Mouse (Mus musculus): ENCODE measurements around the gene Slc25a21. TPM values are rescaled to one million over a fixed set of nuclear protein-coding genes. Genes with fewer than 3 reads are reported as not detected.
"Not testable (repeated sequence)": the region's sequence is repeated elsewhere in the genome, so short reads cannot be mapped to it uniquely, and the experiment has no call there.

Gene Slc25a21
- polyA plus RNA-seq, 1 experiment, result 0.62 TPM

DNA sequence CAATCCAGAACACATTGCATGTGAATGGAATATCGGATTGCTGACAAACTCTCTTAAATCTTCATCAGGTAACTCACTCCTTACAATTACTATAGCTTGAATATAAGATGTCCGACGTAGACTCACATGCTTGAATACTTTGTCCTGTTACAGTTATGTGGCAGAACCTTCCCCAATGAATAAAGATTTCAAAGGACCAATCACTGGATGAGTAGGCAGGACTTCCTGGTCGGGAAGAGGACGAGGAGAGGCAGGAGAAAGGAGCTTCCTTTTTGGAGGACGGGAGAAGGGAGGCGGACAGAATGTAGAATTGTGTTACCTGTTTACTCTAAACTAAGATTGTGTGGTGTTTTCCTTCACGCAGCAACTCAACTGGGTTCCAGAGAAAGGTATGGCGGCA is 29.1 kb upstream of the Slc25a21 start:
- no peaks in the 10 kb centered on the region for H3K27me3 ChIP-seq (ENCODE audit: control insufficient read depth, insufficient read depth, low read length)
- TF ChIP-seq POLR2A (IDR thresholded peaks at IDR 0.05; ENCODE audit: borderline replicate concordance, insufficient read depth, low read length), result no peak
- TF ChIP-seq CTCF (IDR thresholded peaks at IDR 0.05; ENCODE audit: borderline replicate concordance, insufficient read depth, low read depth, low read length), result no peak
- DNase-seq, result no peak
- 87% methylated on average over 9 of the region's 9 CpGs for WGBS
- no peaks in the 10 kb centered on the region for H3K4me1 ChIP-seq (ENCODE audit: control insufficient read depth, insufficient read depth, low read length)
- no peak overlapping the region for H3K27ac ChIP-seq (ENCODE audit: insufficient read depth, low read length)
- no peak overlapping the region for H3K4me3 ChIP-seq (replicated peaks; ENCODE audit: insufficient read depth, low read depth, low read length)

DNA sequence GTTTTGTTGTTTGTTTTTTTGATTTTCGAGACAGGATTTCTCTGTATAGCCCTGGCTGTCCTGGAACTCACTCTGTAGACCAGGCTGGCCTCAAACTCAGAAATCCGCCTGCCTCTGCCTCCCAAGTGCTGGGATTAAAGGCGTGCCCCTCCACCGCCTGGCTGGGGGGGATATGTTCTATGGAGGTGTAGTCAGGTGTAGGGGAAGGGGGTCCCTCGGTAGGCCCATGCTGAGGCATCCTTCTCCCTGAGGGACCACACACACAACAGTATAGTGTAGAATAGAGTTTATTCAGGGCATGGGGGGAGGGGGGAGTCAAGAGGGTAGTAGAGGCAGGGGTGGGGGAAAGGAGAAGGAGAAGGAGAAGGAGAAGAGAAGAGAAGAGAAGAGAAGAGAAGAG is 15.2 kb upstream of the Slc25a21 start:
- not testable (repeated sequence) for H3K4me1 ChIP-seq (ENCODE audit: control insufficient read depth, insufficient read depth, low read length); H3K4me3 ChIP-seq (replicated peaks; ENCODE audit: insufficient read depth, low read depth, low read length); H3K27ac ChIP-seq (ENCODE audit: insufficient read depth, low read length); H3K27me3 ChIP-seq (ENCODE audit: control insufficient read depth, insufficient read depth, low read length); DNase-seq
- WGBS, result 84% methylated on average over 5 of the region's 5 CpGs

DNA sequence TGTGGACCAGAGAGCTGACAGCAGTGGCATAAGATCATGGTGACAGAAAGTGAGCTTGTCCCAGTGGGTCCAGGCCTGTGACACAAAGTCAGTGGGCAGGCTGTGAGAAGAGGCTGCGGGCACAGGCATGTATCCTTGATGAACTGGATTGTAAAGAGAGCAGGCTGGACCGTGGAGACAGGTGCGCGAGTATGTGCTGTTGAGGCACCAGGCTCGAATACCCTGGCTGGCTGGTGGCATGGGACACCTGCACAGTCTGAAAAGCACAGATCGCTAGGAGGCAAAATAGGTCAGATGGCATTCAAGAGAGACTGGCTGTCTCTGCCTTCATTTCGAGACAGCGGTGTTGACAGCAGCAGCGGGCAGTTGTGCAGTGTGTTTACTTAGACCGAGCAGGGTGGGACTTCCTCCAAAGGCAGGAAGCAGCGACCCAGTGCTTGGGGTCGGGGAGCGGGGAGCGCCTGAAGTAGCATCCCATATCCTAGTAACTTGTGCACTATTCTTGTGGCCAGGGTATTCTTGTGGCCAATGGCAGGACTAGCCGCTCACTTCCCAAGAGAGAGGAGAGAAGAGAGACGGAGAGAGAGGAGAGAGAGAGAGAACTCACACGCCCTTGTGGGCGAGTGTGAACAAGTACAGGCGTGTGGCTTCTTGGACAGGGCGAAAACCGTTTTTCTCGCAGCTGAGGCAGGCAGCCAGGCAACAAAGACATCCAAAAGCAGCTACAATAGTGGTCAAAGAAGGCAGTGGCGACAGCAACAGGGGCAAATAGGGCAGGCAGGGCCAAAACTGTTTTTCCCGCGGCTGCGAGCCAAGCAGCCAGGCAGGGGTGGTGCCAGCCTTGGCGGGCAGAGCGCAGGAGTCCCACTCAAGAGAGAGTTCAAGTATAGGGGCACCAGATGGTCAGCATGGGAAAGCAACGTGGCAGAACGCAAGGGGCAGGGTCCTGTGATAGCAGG is 14.4 kb upstream of the Slc25a21 start:
- H3K27me3 ChIP-seq (ENCODE audit: control insufficient read depth, insufficient read depth, low read length), result no peaks in the 10 kb centered on the region
- TF ChIP-seq POLR2A (IDR thresholded peaks at IDR 0.05; ENCODE audit: borderline replicate concordance, insufficient read depth, low read length), result no peak
- TF ChIP-seq CTCF (IDR thresholded peaks at IDR 0.05; ENCODE audit: borderline replicate concordance, insufficient read depth, low read depth, low read length), result no peak
- peaks cover 3% of the 10 kb centered on the region; the same call in 1 of the 2 replicates for H3K4me1 ChIP-seq (ENCODE audit: control insufficient read depth, insufficient read depth, low read length)
- no peak overlapping the region for H3K27ac ChIP-seq (ENCODE audit: insufficient read depth, low read length)
- H3K4me3 ChIP-seq (replicated peaks; ENCODE audit: insufficient read depth, low read depth, low read length), result peak overlapping the region; percentile 37
- 6% methylated on average over 30 of the region's 30 CpGs for WGBS
- peak; percentile 60 to 62 for DNase-seq

DNA sequence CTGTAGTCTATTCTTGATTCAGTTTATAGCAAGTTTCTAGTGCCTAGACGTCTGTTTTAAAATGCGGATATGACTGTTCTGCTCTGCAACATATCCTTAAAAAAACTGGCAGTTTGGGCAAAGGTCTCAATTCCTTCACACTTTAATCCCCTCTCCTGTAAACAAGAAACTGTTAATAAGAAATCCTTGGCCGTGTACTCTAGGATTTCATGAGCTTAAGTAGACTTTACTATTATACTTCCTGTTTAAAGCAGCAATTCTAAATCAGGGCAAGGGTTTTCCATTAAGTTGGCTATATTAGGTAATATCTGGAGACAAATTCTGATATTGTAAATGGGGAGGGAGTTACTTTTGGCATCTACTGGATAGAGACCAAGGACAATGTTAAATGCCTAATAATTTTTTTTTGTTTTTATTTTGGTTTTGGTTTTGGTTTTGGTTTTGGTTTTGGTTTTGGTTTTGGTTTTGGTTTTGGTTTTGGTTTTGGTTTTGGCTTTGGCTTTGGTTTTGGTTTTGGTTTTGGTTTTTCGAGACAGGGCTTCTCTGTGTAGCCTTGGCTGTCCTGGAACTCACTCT is 7.1 kb upstream of the Slc25a21 start:
- no peak overlapping the region for H3K27ac ChIP-seq (ENCODE audit: insufficient read depth, low read length)
- no peak overlapping the region for H3K4me3 ChIP-seq (replicated peaks; ENCODE audit: insufficient read depth, low read depth, low read length)
- no peak for DNase-seq
- no peak for TF ChIP-seq CTCF (IDR thresholded peaks at IDR 0.05; ENCODE audit: borderline replicate concordance, insufficient read depth, low read depth, low read length)
- TF ChIP-seq POLR2A (IDR thresholded peaks at IDR 0.05; ENCODE audit: borderline replicate concordance, insufficient read depth, low read length), result no peak
- H3K4me1 ChIP-seq (ENCODE audit: control insufficient read depth, insufficient read depth, low read length), result no peaks in the 10 kb centered on the region
- 91% methylated on average over 4 of the region's 4 CpGs for WGBS
- no peaks in the 10 kb centered on the region for H3K27me3 ChIP-seq (ENCODE audit: control insufficient read depth, insufficient read depth, low read length)

DNA sequence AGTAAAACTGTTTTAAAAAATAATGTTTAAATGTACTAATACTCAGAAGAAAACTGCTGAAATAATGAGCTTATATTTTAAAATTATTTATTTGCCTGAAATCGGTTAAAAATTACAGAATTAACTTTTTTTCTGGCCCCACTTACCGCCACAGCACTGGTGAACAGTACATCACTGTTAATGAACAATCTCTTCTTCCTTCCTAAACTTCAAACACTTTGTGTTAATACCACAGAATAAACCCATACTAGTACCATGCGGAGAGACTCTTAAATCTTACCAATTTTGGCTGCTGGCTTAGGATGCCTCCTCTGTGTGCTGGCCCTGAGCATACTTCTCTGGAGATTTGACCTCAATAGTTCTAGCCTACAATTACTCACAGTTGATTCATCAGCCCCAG is 4.6 kb upstream of the Slc25a21 start:
- TF ChIP-seq POLR2A (IDR thresholded peaks at IDR 0.05; ENCODE audit: borderline replicate concordance, insufficient read depth, low read length) (no peak), CTCF (IDR thresholded peaks at IDR 0.05; ENCODE audit: borderline replicate concordance, insufficient read depth, low read depth, low read length) (no peak)
- 94% methylated on average over 3 of the region's 3 CpGs for WGBS
- Histone ChIP-seq H3K27ac (ENCODE audit: insufficient read depth, low read length) (no peak overlapping the region), H3K4me1 (ENCODE audit: control insufficient read depth, insufficient read depth, low read length) (no peaks in the 10 kb centered on the region), H3K4me3 (replicated peaks; ENCODE audit: insufficient read depth, low read depth, low read length) (no peak overlapping the region), H3K27me3 (ENCODE audit: control insufficient read depth, insufficient read depth, low read length) (no peaks in the 10 kb centered on the region; the same call in 1 of the 2 replicates)
- no peak for DNase-seq

DNA sequence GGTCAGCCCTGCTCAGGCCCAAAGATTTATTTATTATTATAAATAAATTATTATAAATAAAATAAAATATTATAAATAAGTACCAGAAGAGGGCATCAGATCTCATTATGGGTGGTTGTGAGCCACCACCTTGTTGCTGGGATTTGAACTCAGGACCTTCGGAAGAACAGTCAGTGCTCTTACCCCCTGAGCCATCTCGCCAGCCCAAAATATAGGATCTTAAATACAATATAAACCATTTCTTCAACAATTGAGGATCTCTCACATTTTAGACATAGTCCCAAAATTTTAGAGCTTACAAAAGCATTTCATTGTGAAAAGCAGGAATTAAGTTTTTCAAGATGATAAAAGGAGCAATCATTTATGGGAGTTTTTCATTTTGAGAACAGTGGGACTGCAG is 2.2 kb upstream of the Slc25a21 start:
- no peak for DNase-seq
- Histone ChIP-seq H3K27ac (ENCODE audit: insufficient read depth, low read length) (no peak overlapping the region), H3K27me3 (ENCODE audit: control insufficient read depth, insufficient read depth, low read length) (no peaks in the 10 kb centered on the region; the same call in 1 of the 2 replicates), H3K4me1 (ENCODE audit: control insufficient read depth, insufficient read depth, low read length) (no peaks in the 10 kb centered on the region), H3K4me3 (replicated peaks; ENCODE audit: insufficient read depth, low read depth, low read length) (no peak overlapping the region)
- no peak for TF ChIP-seq CTCF (IDR thresholded peaks at IDR 0.05; ENCODE audit: borderline replicate concordance, insufficient read depth, low read depth, low read length)
- no peak for TF ChIP-seq POLR2A (IDR thresholded peaks at IDR 0.05; ENCODE audit: borderline replicate concordance, insufficient read depth, low read length)
- WGBS, result 99% methylated on average over 2 of the region's 2 CpGs

DNA sequence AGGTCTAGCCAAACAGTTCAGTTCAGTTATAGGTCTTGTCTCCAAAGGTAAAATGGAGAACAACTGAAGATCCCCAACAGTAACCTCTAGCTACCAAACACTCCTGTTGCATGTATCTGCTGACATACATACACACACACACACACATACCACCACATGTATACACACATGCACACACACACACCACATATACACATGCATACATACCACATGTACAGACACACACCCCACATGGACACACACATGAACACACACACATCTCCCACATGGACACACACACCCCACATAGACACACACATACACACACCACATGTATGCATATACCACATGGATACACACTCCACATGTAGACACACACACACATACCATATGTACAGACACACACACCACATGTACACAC is 997 bp upstream of the Slc25a21 start:
- TF ChIP-seq CTCF (IDR thresholded peaks at IDR 0.05; ENCODE audit: borderline replicate concordance, insufficient read depth, low read depth, low read length) (no peak), POLR2A (IDR thresholded peaks at IDR 0.05; ENCODE audit: borderline replicate concordance, insufficient read depth, low read length) (no peak)
- Histone ChIP-seq H3K4me3 (replicated peaks; ENCODE audit: insufficient read depth, low read depth, low read length) (no peak overlapping the region), H3K27ac (ENCODE audit: insufficient read depth, low read length) (no peak overlapping the region), H3K27me3 (ENCODE audit: control insufficient read depth, insufficient read depth, low read length) (no peaks in the 10 kb centered on the region; the same call in 1 of the 2 replicates), H3K4me1 (ENCODE audit: control insufficient read depth, insufficient read depth, low read length) (no peaks in the 10 kb centered on the region)
- DNase-seq, result no peak
